In the genomic region with DNA sequence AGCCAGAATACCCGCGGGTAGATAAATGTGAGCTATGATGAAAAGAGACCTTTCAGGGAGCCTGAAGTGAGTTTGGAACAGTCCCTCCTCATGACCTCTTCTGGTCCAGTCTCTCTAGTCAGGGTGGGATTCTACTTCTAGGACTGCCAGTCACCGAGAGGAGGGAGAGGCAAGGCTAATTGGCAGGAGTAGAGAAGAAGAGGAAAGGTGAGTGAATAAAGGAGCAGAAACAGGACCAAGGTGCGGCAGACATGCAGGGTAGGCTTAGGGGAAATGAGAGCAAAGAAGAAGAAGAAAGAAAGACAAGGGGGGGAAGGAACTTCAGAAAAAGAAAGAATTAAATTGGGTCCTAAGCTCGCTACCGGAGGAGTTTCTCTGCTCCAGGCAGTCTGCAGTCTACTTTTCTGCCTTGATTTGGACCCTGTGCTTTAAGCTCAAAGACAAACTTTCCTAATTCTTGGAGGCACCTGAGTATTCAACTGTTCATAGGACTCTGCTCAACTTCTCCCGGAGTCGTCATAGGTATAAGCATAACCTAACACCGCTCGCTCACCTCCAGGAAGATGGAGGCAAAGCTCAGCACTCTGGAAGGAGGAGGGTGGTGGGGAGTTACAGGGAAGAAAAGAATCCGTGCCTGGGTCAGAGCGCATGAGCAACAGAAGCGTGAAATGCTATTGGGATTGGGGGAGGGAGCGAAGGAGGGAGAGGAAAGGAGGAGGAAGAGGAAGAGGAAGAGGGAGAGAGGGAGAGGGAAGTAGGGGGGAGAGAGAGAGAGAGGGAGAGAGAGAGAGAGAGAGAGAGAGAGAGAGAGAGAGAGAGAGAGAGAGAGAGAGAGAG, we compare ENCODE assay signal across 12 mouse cellular contexts. TPM values are rescaled to one million over a fixed set of nuclear protein-coding genes. Genes with fewer than 3 reads are reported as not detected.
DNase-seq lines count a peak whose midpoint lies in the region; ATAC-seq and TF ChIP-seq lines count a peak whose summit lies in the region.
"Had no signal": no experiment of that assay in that cellular context is flagged by ENCODE, and none has a peak within 500 bp of the region (broad histone marks: within the 10 kb centered on the region; RNA-seq: fewer than 3 reads in every experiment).

No protein-coding gene starts in this region.

- H3K27ac ChIP-seq in cerebellum, adult 2 months (ENCODE audit: insufficient read depth, low read length), result peak overlapping the region; percentile 94
- H3K27ac ChIP-seq in forebrain, embryonic 14.5 days (ENCODE audit: low read depth, low read length), result peak overlapping the region; percentile 95
- H3K27ac ChIP-seq in midbrain, embryonic 12.5 days (replicated peaks), result peak overlapping the region; percentile 91
- H3K27ac ChIP-seq: heart, embryonic 15.5 days had no signal

- WGBS in cerebellum, adult 2 months, result 13% methylated on average over 14 of the region's 14 CpGs
- 8% methylated on average over 14 of the region's 14 CpGs for WGBS in forebrain, embryonic 14.5 days
- under 1% methylated on average over 14 of the region's 14 CpGs for WGBS in midbrain, embryonic 12.5 days

- no peaks in the 10 kb centered on the region for H3K27me3 ChIP-seq in cerebellum, adult 2 months (ENCODE audit: control insufficient read depth, insufficient read depth, low read length)
- H3K27me3 ChIP-seq in forebrain, embryonic 14.5 days (replicated peaks; ENCODE audit: control insufficient read depth, insufficient read depth, low read length), result peaks cover 78% of the 10 kb centered on the region
- peaks cover 87% of the 10 kb centered on the region for H3K27me3 ChIP-seq in midbrain, embryonic 12.5 days
- H3K27me3 ChIP-seq: CH12.LX had no signal

- peak overlapping the region; percentile 72 for H3K4me2 ChIP-seq in forebrain, embryonic 14.5 days (ENCODE audit: low read length)
- H3K4me2 ChIP-seq in midbrain, embryonic 12.5 days (replicated peaks), result peak overlapping the region; percentile 85
- H3K4me2 ChIP-seq: heart, embryonic 15.5 days; lung, embryonic 14.5 days had no signal

- no peak for TF ChIP-seq CTCF in cerebellum, adult 2 months (IDR thresholded peaks at IDR 0.05; ENCODE audit: borderline replicate concordance, insufficient read depth, low read depth, low read length)

- H3K36me3 ChIP-seq in forebrain, embryonic 14.5 days (ENCODE audit: control insufficient read depth, insufficient read depth, low read length), result no peaks in the 10 kb centered on the region
- H3K36me3 ChIP-seq in midbrain, embryonic 12.5 days, result no peaks in the 10 kb centered on the region
- H3K36me3 ChIP-seq: heart, embryonic 15.5 days had no signal

- peak overlapping the region; percentile 35; the same call in 1 of the 2 replicates for H3K9ac ChIP-seq in forebrain, embryonic 14.5 days (ENCODE audit: low read length)
- H3K9ac ChIP-seq in midbrain, embryonic 12.5 days (replicated peaks), result peak overlapping the region; percentile 90
- H3K9ac ChIP-seq: heart, embryonic 15.5 days; lung, embryonic 14.5 days had no signal

- peak; percentile 42 for DNase-seq in Muller cell, postnatal 12 days (ENCODE audit: inconsistent ontology term)
- peak; percentile 78 for DNase-seq in cerebellum, adult 2 months
- no peak for DNase-seq in forebrain, embryonic 14.5 days (ENCODE audit: low spot score)
- no peak for DNase-seq in kidney, postnatal 4 days
- DNase-seq in lung, postnatal 36 days, result no peak
- no peak for DNase-seq in gastrocnemius, postnatal 36 days
- DNase-seq in layer of hippocampus, adult 9-11 months, result no peak
- DNase-seq: kidney, adult 8-10 months; lung, embryonic 14.5 days had no signal

- H3K4me1 ChIP-seq in cerebellum, adult 2 months (ENCODE audit: control insufficient read depth, insufficient read depth, low read length), result peaks cover 7% of the 10 kb centered on the region
- H3K4me1 ChIP-seq in forebrain, embryonic 14.5 days (ENCODE audit: control insufficient read depth, insufficient read depth, low read length), result no peaks in the 10 kb centered on the region
- H3K4me1 ChIP-seq in midbrain, embryonic 12.5 days, result peaks cover 20% of the 10 kb centered on the region

- no peaks in the 10 kb centered on the region for H3K9me3 ChIP-seq in forebrain, embryonic 14.5 days (replicated peaks; ENCODE audit: control insufficient read depth, low read length)
- H3K9me3 ChIP-seq in midbrain, embryonic 12.5 days, result no peaks in the 10 kb centered on the region
- H3K9me3 ChIP-seq: heart, embryonic 15.5 days had no signal

- TF ChIP-seq POLR2A in cerebellum, adult 2 months (IDR thresholded peaks at IDR 0.05; ENCODE audit: borderline replicate concordance, insufficient read depth, low read length), result no peak

- peak overlapping the region; percentile 83 for H3K4me3 ChIP-seq in cerebellum, adult 2 months (replicated peaks; ENCODE audit: insufficient read depth, low read depth, low read length)
- peak overlapping the region; percentile 44; the same call in 1 of the 2 replicates for H3K4me3 ChIP-seq in forebrain, embryonic 14.5 days (ENCODE audit: low read depth, low read length)
- peak overlapping the region; percentile 59 for H3K4me3 ChIP-seq in midbrain, embryonic 12.5 days
- H3K4me3 ChIP-seq: heart, embryonic 15.5 days had no signal

- 0 out of 2 replicates have a peak, but pooled peaks have one; percentile 16 for ATAC-seq in forebrain, embryonic 14.5 days
- ATAC-seq in midbrain, embryonic 12.5 days (ENCODE audit: low FRiP score, low read depth), result peak; percentile 64

- intact Hi-C loops in gastrocnemius, postnatal 36 days (cut with DNase I), result no loop called here

RNA-seq across cellular contexts. Expression of a gene that starts 11.6 kb away (rescaled TPM):
- polyA plus RNA-seq in cerebellum, adult 2 months (2012; rRNA removed), result 1,121 and 1,289 TPM in 2 replicates
- polyA plus RNA-seq in forebrain, embryonic 14.5 days (2014; fragmentation: Nextera tagmentation; extraction: Ambion mirVana), result 14.4 and 14.8 TPM in 2 replicates
- polyA plus RNA-seq in midbrain, embryonic 12.5 days (2016; fragmentation: Nextera tagmentation; extraction: Ambion mirVana), result 11.9 and 17.2 TPM in 2 replicates
- total RNA-seq in gastrocnemius, postnatal 36 days (2021), result 1 to 10 TPM; 1.3 to 2.8 TPM
- total RNA-seq: CH12.LX had no signal
- polyA plus RNA-seq: lung, embryonic 14.5 days had no signal

RNA-seq across cellular contexts. Expression of a gene that starts 15.0 kb away (rescaled TPM):
- polyA plus RNA-seq in cerebellum, adult 2 months (2012; rRNA removed), result 37.4 and 45.3 TPM in 2 replicates
- 45.1 and 56.3 TPM in 2 replicates for polyA plus RNA-seq in forebrain, embryonic 14.5 days (2014; fragmentation: Nextera tagmentation; extraction: Ambion mirVana)
- polyA plus RNA-seq in midbrain, embryonic 12.5 days (2016; fragmentation: Nextera tagmentation; extraction: Ambion mirVana), result 44.6 and 76.9 TPM in 2 replicates
- total RNA-seq in gastrocnemius, postnatal 36 days (2021), result under 1 TPM in 1 of 2 experiments, not detected in 1; 0.43 TPM
- total RNA-seq: CH12.LX had no signal
- polyA plus RNA-seq: heart, embryonic 15.5 days; lung, embryonic 14.5 days had no signal

Comparison
In these comparisons a context has a peak if more than half of its experiments do, and no peak if none do; other contexts are left out.
1. DNase-seq: peak in Muller cell, postnatal 12 days (single experiment) and cerebellum, adult 2 months (2 of 2); none in forebrain, embryonic 14.5 days (single experiment), kidney, postnatal 4 days (0 of 2), lung, postnatal 36 days (single experiment), gastrocnemius, postnatal 36 days (0 of 2) and layer of hippocampus, adult 9-11 months (single experiment).
2. RNA of a gene that starts 11.6 kb away (polyA plus RNA-seq): 1,121 to 1,289 TPM in cerebellum, adult 2 months; 14.4 to 14.8 TPM in forebrain, embryonic 14.5 days and 11.9 to 17.2 TPM in midbrain, embryonic 12.5 days; every median in the first group is over 10 times any median in the second.
3. Peak in every context shown above with its lines, with median percentiles within 50 percentile points of each other: H3K27ac ChIP-seq and H3K4me3 ChIP-seq.